Mouse (Mus musculus): ENCODE measurements around the gene Map2k2.

The Map2k2 gene

DNA sequence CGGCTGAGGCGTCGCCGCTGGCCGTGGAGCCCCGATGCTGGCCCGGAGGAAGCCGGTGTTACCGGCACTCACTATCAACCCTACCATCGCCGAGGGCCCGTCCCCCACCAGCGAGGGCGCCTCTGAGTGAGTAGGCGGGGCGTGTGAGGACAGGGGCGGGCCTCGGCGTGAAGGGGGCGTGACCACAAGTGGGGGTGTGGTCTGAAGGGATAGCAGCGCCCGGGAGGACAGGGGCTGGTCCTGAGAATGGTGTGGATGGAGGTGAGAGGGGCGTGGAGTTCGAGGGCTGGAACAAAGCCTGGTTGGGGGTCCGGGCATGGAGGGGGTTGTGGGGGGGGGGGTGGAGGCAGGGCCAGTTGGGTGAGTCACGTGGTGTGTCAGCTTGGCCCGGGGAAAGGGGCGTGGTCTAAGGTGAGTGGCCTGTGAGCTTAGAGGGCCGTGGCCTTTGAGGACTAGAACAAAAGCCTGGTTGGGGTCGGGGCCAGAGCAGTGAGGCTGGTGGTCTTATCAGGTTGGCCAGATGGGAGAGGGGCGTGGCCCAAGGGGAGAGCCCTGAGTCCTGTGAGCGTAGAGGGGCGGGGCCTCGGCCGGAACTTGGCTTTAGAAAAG lies 502 bp downstream of the Map2k2 start:
- peak; percentile 66 for DNase-seq (ENCODE audit: low spot score in 2 of 2)

DNA sequence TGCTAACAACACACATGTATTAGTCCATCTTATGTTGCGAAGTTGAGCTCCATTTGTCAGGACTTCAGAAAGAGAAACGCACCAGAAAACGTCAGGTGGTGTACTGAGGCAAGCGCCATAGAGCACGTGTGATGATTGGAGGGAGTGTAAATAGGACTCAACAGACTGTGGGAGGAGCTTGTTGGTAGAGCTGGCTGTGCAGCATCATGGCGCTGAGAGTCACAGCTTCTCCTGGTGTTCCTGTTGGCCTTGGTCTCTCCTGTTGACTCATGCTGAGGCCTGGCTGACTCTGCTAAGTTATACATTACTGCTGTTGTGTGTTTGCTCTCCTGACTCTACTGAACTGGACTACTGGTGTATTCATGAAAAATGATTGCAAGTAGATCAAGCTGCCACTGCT lies 7.2 kb downstream of the Map2k2 start:
- no peak for DNase-seq (ENCODE audit: low spot score in 2 of 2)

DNA sequence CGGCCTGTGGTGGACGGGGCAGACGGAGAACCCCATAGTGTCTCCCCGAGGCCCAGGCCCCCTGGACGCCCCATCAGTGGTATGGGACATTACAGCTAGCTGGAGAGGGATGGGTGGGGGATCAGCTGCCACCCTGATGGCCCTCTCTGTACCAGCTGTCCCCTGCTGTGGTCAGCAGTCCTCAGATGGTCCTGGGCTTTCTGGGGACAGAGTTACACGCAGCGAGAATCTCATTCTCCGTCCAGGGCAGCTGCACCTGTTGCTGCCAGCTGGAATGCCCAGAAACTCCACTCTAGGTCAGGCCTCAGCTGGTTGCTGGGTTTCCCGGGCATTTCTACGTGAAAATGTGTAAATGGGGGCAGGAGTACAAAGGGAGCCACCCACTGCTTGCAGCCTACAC lies 13.9 kb downstream of the Map2k2 start:
- DNase-seq (ENCODE audit: low spot score in 2 of 2) = no peak

DNA sequence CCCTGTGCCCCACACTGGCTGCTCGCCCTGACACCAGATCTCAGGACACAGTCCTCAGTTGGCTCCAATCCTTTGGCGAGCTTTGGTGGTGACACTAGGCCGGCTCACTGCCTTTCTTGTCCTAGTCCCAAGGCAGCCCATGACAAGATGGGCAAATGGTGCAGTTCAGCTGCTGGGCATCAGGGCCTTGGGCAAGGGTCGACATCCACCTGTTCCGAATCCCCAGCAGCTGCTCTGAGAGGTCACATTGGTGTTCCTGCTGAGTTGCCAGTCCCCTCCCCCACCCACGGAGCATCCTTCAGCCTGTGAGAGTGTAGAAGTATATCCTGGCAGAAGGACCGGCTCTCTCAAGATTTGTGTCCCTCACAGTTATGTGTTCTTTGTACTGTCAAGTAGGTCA lies 14.9 kb downstream of the Map2k2 start:
- DNase-seq (ENCODE audit: low spot score in 2 of 2) = no peak

DNA sequence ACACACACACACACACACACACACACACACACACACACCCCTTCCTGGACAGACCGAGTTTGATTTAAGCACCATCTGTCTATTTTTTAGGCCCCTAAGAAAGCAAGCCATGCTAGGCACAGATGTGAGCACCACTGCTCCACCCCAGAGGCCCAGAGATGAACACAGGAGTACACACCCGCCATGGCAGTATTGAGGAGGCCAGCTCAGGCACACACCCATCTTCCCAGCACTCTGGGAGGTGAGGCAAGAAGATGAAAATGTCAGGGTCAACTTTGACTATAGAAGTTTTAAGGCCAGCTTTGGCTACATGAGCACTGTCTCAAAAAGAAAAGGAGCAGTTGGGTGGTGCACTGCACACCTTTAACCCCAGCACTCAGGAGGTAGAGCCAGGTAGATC lies 17.2 kb downstream of the Map2k2 start:
- no peak for DNase-seq (ENCODE audit: low spot score in 2 of 2)

DNA sequence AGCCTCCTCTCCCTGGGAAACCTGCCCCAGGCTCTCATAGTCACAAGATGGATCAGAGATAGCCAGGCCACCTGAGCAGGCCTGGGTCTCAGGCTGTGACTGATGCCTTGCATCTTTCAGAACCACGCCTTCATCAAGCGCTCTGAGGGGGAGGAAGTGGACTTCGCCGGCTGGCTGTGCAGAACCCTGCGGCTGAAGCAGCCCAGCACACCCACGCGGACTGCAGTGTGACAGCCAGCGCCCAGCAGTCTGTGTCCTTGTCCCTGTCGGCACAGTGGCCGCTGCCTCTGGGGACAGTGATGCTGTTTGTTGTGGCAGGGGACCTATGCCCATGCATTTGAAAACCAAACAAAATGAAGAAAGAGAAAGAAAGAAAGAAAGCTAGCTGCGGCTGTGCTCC lies 17.8 kb downstream of the Map2k2 start:
- peak in 1 of 2 experiments; percentile 54 for DNase-seq (ENCODE audit: low spot score in 2 of 2)

DNA sequence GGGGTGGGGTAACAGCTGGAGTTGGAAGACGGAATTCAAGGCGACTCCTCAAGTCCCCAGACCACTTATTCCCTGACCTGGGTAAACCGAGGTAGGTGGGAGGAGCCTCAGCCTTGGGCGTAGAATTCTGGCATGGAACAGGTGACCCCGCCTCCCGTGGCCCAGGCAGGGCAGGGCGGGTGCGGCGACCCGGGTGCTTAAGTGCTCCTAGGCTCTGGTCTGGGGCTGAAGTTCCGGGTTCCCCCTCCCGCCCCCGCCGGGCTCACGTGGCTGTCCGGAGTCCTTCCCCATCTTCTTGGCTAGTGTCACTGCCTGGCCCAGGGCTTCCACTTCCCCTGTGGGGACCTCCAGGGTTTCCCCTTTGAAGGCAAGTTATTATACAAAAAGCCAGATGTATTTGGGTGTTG lies 28.5 kb downstream of the Map2k2 start:
- DNase-seq (ENCODE audit: low spot score in 2 of 2) = no peak

DNA sequence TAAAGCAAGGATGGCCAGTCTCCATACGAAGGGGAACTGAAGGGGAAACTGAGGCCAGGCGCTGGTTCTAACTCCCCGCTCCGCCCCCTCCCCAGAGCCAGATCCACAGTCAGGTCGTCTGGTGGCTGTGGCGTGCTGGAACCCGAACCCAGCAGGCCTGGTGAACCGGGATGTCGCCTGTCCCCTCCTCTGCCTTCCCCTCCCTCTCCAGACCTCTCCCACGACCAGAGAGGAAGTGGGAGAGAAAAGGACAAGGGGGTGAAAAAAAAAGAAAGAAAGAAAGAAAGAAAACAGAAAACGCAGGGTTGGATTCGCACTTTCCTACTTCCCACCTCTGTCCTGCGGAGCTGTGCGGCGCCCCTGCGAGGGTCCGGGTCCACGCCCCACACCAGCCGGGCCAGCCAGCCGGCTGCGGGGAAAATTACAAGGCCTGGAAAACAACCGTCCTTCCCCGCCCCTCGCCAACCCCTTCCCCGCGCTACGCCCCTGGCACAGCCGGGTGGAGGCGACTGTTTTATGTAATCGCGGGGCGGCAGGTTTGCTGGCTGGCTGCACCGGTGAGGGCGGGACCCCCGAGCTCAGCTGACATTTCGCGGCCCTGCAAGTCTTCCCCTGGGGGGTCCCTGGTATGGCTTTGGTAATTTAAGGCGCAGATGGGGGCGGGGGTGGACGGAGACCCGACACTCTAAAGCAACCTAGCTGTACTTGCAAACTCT lies 29.4 kb downstream of the Map2k2 start, which contains the start of gene Zbtb7a:
Gene Zbtb7a, plus strand, starts transcription at position 255 of the 716 bp plus-strand sequence.
- DNase-seq (ENCODE audit: low spot score in 2 of 2) = no peak

DNA sequence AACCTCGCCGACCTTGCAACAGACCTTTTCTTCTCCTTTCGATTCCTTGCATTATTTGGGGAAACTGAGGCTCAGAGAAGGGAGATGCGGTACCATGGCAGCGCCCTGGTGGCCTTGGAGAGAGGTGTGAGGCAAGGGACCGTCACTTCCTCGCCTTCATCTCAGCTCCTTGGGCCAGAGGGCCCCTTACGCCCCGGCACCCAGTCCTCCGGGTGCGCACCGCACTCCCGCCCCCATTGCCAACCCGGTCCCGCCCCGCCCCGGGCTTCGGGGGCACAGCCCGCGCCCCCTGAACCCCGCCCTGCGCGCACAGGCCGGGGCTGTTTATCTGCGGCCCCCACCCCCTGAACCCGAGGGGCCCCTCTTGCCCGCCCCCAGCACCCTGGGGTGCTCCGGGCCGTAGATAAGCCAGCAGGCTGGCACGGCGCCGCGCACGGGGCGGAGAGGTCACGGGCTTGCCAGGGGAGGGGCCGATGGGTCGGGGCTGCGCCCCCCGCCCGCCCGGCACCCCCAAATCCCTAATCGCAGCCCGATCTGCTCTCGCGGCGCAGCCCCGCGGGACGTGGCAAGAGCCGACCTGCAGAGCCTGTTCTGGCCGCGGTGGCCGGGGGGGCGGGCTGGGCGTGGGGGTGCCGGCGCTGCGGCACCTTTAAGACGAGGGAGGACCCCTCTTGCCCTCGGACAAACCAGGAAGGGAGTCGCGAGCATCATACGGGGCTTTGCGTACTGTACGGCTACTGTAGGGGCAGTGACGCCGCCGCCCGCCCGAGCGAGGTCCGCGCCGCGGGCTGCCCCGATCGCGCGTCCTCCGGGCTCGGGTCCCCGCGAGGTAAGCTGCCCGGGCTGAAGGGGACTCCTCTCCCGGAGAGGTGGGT lies 30.4 kb downstream of the Map2k2 start:
- peak; percentile 55 to 60 for DNase-seq (ENCODE audit: low spot score in 2 of 2)

DNA sequence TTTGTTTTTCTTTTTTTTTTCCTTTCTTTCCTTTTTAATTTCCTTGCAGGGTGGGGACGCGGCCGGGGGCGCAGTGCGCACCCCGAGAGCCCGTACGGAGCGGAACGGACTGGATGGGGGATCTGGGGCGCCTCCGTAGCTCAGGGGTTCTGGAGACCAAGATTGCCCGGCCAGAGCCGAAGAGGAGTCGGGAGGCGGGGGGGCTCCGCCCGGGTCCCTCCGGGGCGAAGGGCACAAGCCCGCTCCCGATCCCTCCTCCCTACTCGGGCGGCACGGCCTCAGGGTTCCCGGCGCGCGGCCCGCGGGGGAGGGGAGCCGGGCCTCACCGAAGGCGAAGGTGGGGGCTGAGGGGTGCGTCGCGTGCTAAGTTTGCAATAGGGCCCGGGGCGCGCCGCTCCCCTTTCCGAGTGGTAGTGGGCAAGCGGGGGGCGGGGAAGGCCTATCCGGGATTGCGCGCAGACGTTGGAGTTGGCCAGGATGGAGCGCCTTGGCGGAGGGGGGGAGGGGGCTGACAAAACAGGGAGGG lies 31.1 kb downstream of the Map2k2 start:
- no peak for DNase-seq (ENCODE audit: low spot score in 2 of 2)

DNA sequence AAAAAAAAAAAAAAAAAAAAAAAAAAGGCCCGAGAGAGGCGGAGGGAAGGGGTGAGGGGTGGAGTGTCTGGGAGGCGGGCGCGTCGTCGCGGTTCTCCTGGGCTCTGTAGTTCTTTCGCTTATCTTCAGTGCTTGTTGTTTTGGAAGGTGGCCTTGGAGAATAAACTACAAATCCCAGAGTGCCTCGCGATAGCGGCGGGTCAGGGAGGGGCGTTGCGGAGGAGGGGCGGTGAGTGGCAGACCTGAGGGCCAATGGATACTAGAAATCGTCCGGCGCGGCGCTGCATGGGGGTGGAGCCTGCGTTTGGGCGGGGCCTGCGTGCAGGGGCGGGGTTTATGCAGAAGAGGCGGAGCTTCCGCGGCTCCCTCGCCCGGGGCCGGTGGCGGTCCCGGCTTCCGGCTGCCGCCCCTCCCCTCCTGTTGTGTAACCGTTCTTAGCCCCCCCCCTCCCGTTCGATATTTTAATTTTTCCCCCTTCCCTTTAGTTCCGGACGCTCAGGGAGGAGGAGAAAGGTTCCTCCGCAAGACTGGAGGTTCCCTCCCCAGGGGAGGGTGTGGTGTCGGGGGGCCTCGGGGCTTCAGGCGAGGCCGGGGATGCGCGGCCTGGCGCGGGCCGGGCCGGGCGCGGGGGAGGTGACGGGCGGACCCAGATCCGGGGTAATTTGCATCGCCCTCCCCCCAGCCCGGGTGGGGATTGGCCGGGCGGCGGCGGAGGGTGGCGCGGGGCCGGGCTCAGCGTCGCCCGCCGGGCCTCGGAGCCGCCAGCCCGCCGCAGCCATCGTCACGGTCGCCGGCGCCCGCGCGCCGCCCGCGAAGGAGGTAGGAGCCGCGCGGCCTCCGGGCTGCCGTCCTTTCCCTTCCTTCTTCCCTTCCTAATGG lies 31.8 kb downstream of the Map2k2 start:
- DNase-seq (ENCODE audit: low spot score in 2 of 2) = peak; percentile 98 to 99

DNA sequence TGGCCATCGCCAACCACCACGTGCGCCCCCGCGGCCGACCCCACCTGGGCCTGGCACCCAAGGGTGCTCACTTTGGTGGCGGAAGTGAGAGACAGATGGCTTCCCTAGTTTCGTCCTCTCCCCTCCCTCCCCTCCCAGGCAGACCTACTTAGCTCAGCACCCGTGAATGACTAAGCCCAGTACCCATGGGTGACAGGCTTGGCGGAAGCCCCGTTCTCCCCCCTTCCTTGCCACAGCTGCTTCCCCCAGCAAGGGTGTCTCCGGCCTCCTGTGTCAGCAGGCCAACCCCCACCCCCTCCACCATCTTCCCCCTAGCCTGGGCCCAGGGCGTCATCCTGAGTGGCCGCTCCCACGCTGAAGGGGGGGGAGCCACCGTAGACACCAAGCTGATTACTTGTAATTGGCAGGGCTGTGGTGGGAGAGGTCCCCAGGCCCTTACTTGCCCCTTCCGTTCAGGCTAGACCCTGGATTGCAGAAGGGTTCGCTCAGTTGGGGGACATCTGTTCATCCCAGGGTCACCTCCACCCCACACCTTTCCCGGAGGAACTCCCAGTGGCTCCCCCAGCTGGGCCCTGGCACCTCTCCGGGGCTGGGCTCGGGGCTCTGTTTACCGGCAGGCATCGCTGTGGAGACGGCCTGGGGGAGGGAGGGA lies 32.5 kb downstream of the Map2k2 start:
- no peak for DNase-seq (ENCODE audit: low spot score in 2 of 2)

DNA sequence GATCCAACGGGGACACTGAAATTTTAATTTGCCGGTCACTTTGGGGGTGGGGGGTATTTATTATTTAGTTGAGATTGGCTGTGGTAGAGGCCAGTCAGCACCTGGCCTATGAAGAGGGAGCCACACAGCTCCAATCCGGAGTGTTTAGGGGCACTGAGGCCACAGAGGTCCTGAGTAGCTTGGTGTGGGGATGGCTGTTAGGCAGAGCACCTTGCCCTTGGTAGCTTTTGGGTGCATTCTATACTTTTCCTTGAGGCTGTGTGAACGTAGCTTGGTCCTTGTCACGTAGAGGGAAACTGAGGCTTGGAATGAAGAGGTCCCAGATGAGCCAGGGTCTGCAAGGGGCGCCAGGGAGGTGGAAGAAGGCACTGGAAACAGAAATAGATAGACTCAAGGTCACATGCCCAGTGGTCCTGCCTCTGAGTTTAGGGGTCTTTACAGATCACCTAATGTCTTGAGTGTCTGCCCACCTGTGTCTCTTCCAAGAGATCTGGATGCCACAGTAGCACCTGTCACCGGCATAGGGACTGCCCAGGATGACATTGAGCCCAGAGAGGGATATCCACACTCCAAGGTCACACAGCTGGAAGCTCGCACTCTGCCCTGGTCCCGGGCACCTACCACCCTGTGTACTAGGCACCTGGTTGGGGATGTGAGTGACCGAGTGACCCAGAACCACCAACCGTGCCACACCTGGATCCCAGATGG lies 33.3 kb downstream of the Map2k2 start:
- no peak for DNase-seq (ENCODE audit: low spot score in 2 of 2)

DNA sequence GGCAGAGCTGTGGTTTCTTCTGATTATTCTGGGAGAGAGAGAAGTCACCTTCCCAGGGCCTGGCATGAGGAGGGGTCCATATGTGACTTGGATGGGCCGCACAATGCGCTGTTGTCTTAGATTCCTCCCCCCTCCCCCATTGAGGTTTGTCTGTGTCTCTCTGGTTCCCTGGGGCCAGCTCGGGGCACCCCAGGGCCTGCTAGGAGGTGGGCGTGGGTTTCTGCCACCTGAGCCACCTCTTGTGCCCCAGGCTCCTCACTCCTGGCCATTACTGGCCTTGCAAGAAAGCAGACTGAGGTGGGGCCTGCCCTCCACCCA lies 33.8 kb downstream of the Map2k2 start:
- no peak for DNase-seq (ENCODE audit: low spot score in 2 of 2)

DNA sequence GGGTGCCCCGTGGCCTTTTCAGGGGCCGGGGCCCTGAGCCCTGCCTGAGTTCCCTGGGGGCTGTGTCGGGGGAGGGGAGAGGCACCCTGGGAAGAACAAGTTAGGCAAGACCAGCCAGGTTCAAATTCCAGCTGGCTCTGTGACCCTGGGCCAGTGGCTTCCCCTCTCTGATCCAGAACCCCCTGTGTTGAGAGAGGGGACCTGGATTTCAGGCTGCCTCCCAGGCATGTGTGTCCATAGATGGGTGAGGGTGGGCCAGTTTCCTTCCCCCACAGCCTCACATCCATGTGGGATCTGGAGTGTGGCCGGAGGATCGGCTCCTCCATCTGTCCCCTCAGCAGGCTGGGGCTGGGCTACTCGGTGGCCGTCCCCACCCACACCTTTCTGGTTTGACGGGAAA lies 34.3 kb downstream of the Map2k2 start:
- DNase-seq (ENCODE audit: low spot score in 2 of 2) = no peak

DNA sequence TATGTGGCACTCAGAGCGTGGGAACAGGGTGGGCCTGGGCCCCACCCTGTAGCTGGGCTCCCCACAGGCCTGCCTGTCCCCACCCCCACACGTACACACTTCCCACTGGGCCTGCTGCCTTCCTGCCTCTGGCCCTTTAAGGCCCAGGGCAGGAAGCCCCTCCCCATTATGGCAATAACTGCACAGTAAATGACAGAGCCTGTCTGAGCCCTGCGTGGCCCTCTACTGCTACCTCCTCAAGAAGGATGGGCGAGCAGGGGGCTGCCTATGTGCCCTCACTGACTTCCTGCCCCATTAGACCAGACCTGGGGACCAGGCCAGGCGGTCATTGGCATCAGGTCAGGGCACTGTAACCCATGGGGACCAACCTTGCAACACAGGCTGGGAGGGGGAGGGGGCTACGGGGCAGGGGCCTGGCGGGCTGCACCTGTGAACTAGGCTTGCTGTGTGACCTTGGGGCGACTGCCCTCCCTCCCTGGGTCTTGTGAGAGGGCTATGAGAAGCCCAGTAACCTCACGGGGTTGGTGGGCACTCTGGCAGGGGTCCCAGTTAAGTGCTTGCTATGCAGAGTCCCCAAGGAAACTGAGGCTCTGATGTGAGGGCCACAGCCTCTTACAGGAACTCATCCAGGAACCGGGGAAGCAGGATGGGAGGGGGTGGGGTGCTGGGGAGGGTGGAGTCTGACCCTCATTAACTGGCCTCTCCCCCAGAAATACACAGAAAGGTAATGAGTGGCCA lies 35.2 kb downstream of the Map2k2 start:
- DNase-seq (ENCODE audit: low spot score in 2 of 2) = no peak

DNA sequence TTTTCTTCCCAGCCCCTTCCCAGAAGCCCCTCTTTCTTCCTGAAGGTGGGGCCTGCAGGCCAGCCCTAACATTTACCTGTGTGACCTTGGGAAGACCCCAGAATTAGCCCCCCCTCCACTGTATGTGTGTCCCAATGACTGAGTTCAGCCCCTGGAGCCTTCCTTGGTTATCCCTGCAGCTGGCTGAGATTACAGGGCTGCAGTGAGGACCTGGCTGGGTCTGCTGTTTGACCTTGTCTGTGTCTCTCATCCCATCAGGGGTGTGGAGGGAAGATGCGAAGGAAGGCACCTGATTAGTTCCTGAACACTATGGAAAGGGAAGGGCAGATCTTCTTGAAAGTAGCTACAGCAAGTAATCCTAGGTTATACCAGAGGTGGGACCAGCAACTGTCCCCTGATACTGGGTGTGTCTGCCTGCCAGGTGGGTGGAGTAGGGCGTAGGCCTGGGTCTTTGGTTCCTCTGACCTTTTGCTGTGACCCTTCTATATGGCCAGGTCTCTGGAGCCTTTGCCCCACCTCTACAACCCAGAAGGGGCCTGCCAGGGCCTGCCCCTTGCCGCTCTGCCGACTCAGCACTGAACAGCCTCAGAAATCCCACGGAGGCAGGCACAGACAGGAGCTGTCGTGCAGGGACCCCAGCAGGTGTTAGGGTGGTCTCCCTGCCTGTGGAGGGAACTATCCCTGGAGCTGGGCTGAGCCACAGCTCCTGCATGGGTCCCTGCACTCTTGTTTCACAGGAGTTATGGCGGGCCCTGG lies 35.9 kb downstream of the Map2k2 start:
- no peak for DNase-seq (ENCODE audit: low spot score in 2 of 2)

DNA sequence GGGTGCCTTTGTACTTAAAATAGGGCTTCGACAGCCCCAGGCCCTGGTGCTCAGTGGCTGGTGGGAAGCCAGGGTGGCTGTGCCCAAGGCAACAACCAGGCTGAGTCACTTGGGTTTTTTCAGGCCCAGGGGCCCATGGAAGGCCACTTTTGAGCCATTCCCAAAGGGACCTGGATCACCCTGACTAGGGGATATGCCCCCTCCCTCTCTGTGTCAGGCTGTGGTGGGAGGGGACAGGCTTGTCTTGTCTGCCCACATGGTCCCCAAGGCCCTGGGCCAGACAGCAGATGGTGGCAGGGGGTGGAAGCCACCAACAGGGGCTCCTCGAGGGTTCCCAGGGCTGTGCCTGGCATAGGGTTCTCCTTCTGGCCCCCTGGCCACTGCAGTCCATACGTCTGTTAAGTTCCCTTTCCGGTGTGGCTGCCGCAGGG lies 36.9 kb downstream of the Map2k2 start:
- DNase-seq (ENCODE audit: low spot score in 2 of 2) = no peak

DNA sequence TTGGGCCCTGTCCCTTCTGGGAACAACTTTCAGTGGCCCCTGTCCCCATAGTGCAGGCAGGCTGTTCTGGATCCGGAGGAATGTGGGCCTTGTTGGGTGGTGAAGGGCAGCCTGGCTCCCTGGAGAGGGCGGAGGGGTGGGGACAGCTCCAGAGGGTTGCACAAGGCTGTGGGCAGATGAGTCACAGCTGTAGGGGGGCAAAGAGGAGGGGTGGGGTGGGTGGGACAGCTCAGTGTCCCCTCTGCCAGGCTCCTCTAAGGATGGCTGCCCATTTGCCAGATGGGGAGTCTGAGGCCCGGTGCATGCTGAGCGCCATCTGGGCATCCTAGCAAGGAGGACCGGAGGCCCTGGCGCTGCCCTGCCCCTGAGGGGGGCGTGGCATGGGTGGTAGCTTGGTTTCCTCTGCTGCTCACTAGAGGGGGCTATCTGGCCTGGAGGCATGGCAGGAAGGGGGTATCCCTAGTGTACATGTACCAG lies 37.5 kb downstream of the Map2k2 start:
- no peak for DNase-seq (ENCODE audit: low spot score in 2 of 2)

All from right cerebral cortex, postnatal 36 days (tissue).